Mouse (Mus musculus): ENCODE measurements around the gene Hacl1. TPM values are rescaled to one million over a fixed set of nuclear protein-coding genes. Genes with fewer than 3 reads are reported as not detected.
A peak's percentile ranks its signal among the peaks of the same experiment; 100 is the strongest.

The Hacl1 gene
- polyA plus RNA-seq (2012; rRNA removed) = 1.7 and 4.3 TPM in 2 replicates

DNA sequence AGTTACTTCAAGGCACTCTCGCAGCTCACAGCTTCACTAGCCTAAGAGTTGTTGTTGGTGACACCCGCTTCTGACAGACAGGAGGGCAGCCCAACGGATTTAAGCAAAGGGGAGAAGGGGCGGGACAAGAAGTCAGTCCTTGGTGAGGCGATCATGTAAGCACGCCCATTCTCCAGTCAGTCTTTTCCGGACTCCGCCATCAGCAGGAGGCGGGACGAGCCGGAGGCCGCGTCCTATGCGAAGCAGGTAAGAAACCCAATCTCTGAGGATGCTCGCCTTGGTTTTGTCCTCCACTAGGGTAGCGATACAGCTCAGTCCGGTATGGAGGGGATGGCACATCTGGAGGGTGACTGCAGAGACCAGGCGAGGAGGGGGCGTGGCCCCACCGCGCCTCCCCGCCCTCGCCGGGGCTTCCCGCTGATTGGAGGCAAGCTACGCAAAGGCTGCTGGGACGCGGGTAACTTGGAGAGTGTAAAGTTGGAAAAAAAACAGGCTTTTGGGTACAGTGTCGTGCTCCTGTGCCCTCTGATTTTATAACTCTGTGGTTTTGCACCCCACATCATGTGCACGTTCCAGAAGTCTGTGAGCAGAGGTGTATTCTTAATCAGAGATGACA, at the start of gene Hacl1, which contains the start of gene Btd:
Gene Hacl1, minus strand, starts transcription at position 397 of the 616 bp plus-strand sequence.
Gene Btd, plus strand, starts transcription at position 139 of the 616 bp plus-strand sequence.
- Histone ChIP-seq H3K27me3 (ENCODE audit: control insufficient read depth, insufficient read depth, low read length) (no peaks in the 10 kb centered on the region), H3K4me3 (ENCODE audit: low read depth, low read length) (peak within 1 kb of the TSS; percentile 66), H3K4me1 (ENCODE audit: control insufficient read depth, insufficient read depth, insufficient read length, low read length) (peaks cover 13% of the 10 kb centered on the region; the same call in 1 of the 2 replicates), H3K27ac (ENCODE audit: insufficient read depth, low read depth, low read length) (peak within 1 kb of the TSS; percentile 80), H3K36me3 (ENCODE audit: control insufficient read depth, insufficient read depth, low read length) (no peaks in the 10 kb centered on the region)
- TF ChIP-seq CTCF (IDR thresholded peaks at IDR 0.05; ENCODE audit: extremely low read depth, insufficient read length, insufficient replicate concordance, low read depth, low read length) (no peak), POLR2A (IDR thresholded peaks at IDR 0.05; ENCODE audit: low read depth, low read length) (peak; percentile 51; the same call in 1 of the 2 replicates)
- WGBS = 0% methylated on average over 30 of the region's 30 CpGs

DNA sequence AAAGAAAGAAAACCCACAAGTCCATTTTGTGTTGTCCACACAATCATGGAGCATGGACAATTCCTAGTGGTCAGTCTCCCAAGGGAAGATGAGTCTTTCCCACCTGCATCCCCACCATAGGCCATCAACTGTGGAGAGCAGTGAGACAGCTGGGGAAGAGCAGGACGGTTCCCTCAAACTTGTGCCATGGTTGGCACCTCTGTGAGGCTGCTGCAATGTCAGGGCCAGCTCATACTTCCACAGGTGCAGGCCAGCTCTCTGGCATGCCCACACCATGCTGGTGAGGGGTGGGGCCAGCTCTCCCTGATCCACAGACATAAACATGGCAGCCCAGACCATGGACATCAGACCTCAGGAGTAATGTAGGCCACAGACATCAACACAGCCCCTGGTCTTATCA, 45.1 kb upstream of the Hacl1 start:
- 92% methylated on average over 1 of the region's 1 CpGs for WGBS
- Histone ChIP-seq H3K27ac (ENCODE audit: insufficient read depth, low read depth, low read length) (no peak overlapping the region), H3K4me3 (ENCODE audit: low read depth, low read length) (no peak overlapping the region), H3K4me1 (ENCODE audit: control insufficient read depth, insufficient read depth, insufficient read length, low read length) (peaks cover 7% of the 10 kb centered on the region), H3K36me3 (ENCODE audit: control insufficient read depth, insufficient read depth, low read length) (no peaks in the 10 kb centered on the region), H3K27me3 (ENCODE audit: control insufficient read depth, insufficient read depth, low read length) (no peaks in the 10 kb centered on the region)
- no peak for TF ChIP-seq POLR2A (IDR thresholded peaks at IDR 0.05; ENCODE audit: low read depth, low read length)
- no peak for TF ChIP-seq CTCF (IDR thresholded peaks at IDR 0.05; ENCODE audit: extremely low read depth, insufficient read length, insufficient replicate concordance, low read depth, low read length)

DNA sequence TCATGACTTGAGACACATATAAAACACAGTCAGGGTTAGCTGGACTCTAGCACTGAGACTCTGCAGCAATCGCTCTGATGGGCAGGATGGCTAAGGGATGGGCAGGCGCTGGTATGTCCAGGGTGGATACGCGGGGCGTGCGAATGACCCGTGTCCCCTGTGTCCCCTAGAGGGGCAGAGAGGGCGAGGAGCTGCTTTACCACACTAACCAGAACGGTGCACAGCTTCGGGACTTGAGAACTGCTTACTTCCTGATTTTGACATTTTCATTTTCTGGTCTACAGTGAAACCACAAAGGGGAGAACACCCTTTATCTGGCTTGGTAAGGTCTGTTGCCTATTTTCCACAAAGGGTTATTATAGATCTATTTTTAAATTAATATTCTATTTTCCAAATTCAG, 44.6 kb upstream of the Hacl1 start:
- Histone ChIP-seq H3K4me1 (ENCODE audit: control insufficient read depth, insufficient read depth, insufficient read length, low read length) (peaks cover 7% of the 10 kb centered on the region), H3K27ac (ENCODE audit: insufficient read depth, low read depth, low read length) (peak overlapping the region; percentile 4; the same call in 1 of the 2 replicates), H3K27me3 (ENCODE audit: control insufficient read depth, insufficient read depth, low read length) (no peaks in the 10 kb centered on the region), H3K4me3 (ENCODE audit: low read depth, low read length) (no peak overlapping the region), H3K36me3 (ENCODE audit: control insufficient read depth, insufficient read depth, low read length) (no peaks in the 10 kb centered on the region)
- WGBS = 76% methylated on average over 10 of the region's 10 CpGs
- TF ChIP-seq CTCF (IDR thresholded peaks at IDR 0.05; ENCODE audit: extremely low read depth, insufficient read length, insufficient replicate concordance, low read depth, low read length) (no peak), POLR2A (IDR thresholded peaks at IDR 0.05; ENCODE audit: low read depth, low read length) (no peak)

DNA sequence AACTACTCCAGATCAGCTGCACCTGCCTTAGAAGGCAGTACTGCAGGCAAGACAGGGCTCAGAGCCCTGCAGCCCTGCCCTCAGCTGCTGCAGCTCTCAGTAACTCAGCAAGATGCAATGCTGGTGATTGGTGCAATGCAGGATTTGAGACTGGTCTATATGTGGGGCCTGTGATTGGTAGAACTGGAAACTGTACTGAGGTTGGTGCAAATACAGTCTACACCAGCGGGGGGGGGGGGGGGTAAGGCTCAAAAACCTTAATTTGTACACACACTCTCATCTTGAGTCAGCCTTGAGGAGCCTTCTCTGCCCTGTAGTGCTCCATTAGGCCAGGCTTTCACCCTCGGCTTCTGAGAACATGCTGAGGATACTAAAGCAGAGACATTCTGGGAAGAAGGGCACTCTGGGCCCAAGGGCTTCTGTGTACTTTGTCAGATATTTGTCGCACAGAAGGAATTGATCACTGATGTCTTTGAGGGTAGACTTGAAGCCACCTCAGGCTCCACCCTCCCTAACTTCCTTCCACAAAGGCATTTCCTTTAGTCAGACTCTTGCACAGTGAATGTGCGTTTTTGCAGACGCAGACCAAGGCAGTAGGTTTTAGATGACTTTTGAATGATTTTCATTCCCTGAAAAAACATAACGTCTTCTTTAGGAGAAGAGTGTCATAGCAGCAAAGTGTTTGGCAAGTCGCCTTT, 43.4 kb upstream of the Hacl1 start:
- TF ChIP-seq POLR2A (IDR thresholded peaks at IDR 0.05; ENCODE audit: low read depth, low read length) (no peak), CTCF (IDR thresholded peaks at IDR 0.05; ENCODE audit: extremely low read depth, insufficient read length, insufficient replicate concordance, low read depth, low read length) (no peak)
- WGBS = 61% methylated on average over 7 of the region's 7 CpGs
- Histone ChIP-seq H3K4me1 (ENCODE audit: control insufficient read depth, insufficient read depth, insufficient read length, low read length) (peaks cover 7% of the 10 kb centered on the region), H3K36me3 (ENCODE audit: control insufficient read depth, insufficient read depth, low read length) (no peaks in the 10 kb centered on the region), H3K27ac (ENCODE audit: insufficient read depth, low read depth, low read length) (no peak overlapping the region), H3K4me3 (ENCODE audit: low read depth, low read length) (no peak overlapping the region), H3K27me3 (ENCODE audit: control insufficient read depth, insufficient read depth, low read length) (no peaks in the 10 kb centered on the region)

DNA sequence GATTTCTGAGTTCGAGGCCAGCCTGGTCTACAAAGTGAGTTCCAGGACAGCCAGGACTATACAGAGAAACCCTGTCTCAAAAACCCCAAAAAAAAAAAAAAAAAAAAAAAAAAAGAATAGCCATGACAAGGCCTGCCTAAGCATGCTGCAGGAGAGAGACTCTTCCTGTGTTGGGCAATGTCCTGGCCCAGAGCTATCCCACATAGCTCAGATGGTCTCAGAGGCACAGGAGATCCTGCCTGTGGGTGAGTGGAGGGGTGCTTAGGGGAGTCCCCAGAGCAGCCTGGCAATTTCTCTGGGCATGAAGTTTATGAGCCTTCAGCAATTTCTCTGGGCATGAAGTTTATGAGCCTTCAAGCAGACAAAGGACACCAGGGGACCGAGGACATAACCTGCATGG, 42.5 kb upstream of the Hacl1 start:
- Histone ChIP-seq H3K27ac (ENCODE audit: insufficient read depth, low read depth, low read length) (no peak overlapping the region), H3K27me3 (ENCODE audit: control insufficient read depth, insufficient read depth, low read length) (no peaks in the 10 kb centered on the region), H3K36me3 (ENCODE audit: control insufficient read depth, insufficient read depth, low read length) (no peaks in the 10 kb centered on the region), H3K4me3 (ENCODE audit: low read depth, low read length) (no peak overlapping the region), H3K4me1 (ENCODE audit: control insufficient read depth, insufficient read depth, insufficient read length, low read length) (peaks cover 7% of the 10 kb centered on the region)
- TF ChIP-seq POLR2A (IDR thresholded peaks at IDR 0.05; ENCODE audit: low read depth, low read length) (no peak), CTCF (IDR thresholded peaks at IDR 0.05; ENCODE audit: extremely low read depth, insufficient read length, insufficient replicate concordance, low read depth, low read length) (no peak)
- whole genome bisulfite sequencing = 65% methylated on average over 2 of the region's 2 CpGs

DNA sequence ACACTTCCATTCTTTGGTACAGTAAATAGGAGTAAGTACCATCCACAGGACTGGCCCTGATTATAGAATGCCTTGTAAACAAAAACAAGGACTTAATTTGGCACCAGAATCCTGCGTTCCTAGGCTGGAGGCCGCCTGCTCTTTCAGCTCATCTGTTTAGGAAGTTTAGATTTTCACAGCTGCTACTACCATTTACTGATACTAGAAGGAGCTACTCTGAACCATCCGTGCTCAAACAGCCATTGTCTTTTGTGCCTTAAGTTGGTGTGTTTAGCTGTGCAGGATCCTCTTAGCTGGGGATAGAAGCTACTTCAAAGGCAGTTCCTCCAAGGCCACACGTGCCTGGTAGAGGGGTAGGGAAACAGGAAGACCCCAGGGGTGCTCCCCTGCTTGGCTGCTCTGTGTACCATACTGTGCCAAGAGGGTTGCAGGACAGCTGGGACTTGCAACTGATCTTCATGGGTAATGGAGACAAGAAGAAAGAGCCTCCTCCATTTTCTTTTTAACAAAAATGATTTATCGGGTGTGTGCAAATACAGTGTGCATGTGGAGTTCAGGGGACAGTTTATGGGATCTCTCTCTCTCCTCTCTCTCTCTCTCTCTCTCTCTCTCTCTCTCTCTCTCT, 41.0 kb upstream of the Hacl1 start:
- no peak overlapping the region for H3K4me3 ChIP-seq (ENCODE audit: low read depth, low read length)
- H3K27ac ChIP-seq (ENCODE audit: insufficient read depth, low read depth, low read length) = no peak overlapping the region
- WGBS = 50% methylated on average over 5 of the region's 5 CpGs
- TF ChIP-seq CTCF (IDR thresholded peaks at IDR 0.05; ENCODE audit: extremely low read depth, insufficient read length, insufficient replicate concordance, low read depth, low read length) (no peak), POLR2A (IDR thresholded peaks at IDR 0.05; ENCODE audit: low read depth, low read length) (no peak)
- H3K36me3 ChIP-seq (ENCODE audit: control insufficient read depth, insufficient read depth, low read length) = no peaks in the 10 kb centered on the region
- H3K27me3 ChIP-seq (ENCODE audit: control insufficient read depth, insufficient read depth, low read length) = no peaks in the 10 kb centered on the region
- peaks cover 7% of the 10 kb centered on the region for H3K4me1 ChIP-seq (ENCODE audit: control insufficient read depth, insufficient read depth, insufficient read length, low read length)

DNA sequence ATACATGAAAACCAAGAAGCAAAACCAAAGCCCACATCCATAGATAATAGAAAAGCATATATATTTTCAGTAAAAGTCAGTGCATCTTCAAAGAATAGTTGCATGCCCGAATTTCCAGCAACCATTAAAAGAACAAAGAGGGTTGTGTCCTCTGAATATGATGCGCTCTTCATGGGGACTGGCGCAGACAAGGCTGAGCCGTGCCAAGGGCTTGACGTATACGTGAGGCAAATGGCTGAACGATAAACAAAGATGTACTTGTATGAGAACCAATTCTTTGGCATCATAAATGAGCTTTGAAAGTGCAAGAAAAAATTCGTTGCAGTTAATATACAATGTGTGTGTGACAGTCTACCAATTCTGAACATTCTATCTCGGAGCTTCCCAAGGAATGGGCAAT, 40.2 kb upstream of the Hacl1 start:
- TF ChIP-seq CTCF (IDR thresholded peaks at IDR 0.05; ENCODE audit: extremely low read depth, insufficient read length, insufficient replicate concordance, low read depth, low read length) (no peak), POLR2A (IDR thresholded peaks at IDR 0.05; ENCODE audit: low read depth, low read length) (no peak)
- peaks cover 5% of the 10 kb centered on the region for H3K4me1 ChIP-seq (ENCODE audit: control insufficient read depth, insufficient read depth, insufficient read length, low read length)
- WGBS = 83% methylated on average over 9 of the region's 9 CpGs

More for the DNA sequence above, 40.2 kb upstream of the Hacl1 start:
- no peaks in the 10 kb centered on the region for H3K36me3 ChIP-seq (ENCODE audit: control insufficient read depth, insufficient read depth, low read length)
- H3K27ac ChIP-seq (ENCODE audit: insufficient read depth, low read depth, low read length) = no peak overlapping the region
- no peaks in the 10 kb centered on the region for H3K27me3 ChIP-seq (ENCODE audit: control insufficient read depth, insufficient read depth, low read length)
- H3K4me3 ChIP-seq (ENCODE audit: low read depth, low read length) = no peak overlapping the region

Data from small intestine, adult 2 months (tissue).